Mouse (Mus musculus) E14TG2a.4 (cell line): ENCODE measurements around the gene Srgap2.

ENCODE experiments used
- H3K27me3 ChIP-seq: 2 replicates; pipeline ENCODE4 v1.6.1; 2014; ENCODE audit warnings: low read length, control low read depth; ENCODE audit not compliant: insufficient read depth
- H3K36me3 ChIP-seq: 2 replicates; pipeline ENCODE4 v1.6.1; 2014; ENCODE audit warnings: low read length, control low read depth; ENCODE audit not compliant: insufficient read depth
- H3K4me1 ChIP-seq: replicated peaks from 2 replicates; pipeline ENCODE4 v1.6.1; 2014; ENCODE audit warnings: low read depth, low read length, control low read depth
- H3K4me3 ChIP-seq: replicated peaks from 2 replicates; pipeline ENCODE4 v1.5.1; 2014; ENCODE audit warnings: mild to moderate bottlenecking, low read length
- H3K9me3 ChIP-seq: 2 replicates; pipeline ENCODE4 v1.6.1; 2014; ENCODE audit warnings: low read length, control low read depth
- CTCF ChIP-seq: conservative IDR thresholded peaks from 2 replicates; pipeline ENCODE4 v1.5.1; 2014; ENCODE audit warnings: low read length
- NANOG ChIP-seq: IDR thresholded peaks from 2 replicates; pipeline ENCODE4 v1.6.1; 2014; ENCODE audit warnings: borderline replicate concordance, low read length, mixed read lengths
- POU5F1 ChIP-seq: IDR thresholded peaks from 2 replicates; pipeline ENCODE4 v1.6.1; 2014; ENCODE audit warnings: low read length, borderline replicate concordance

The Srgap2 gene

GRCm38 (mm10) chr1:131293221-131293921 is 233.8 kb downstream of the Srgap2 start:
- H3K4me1 ChIP-seq, result no peaks in the 10 kb centered on the region
- no peak overlapping the region for H3K4me3 ChIP-seq
- peaks cover 98% of the 10 kb centered on the region for H3K36me3 ChIP-seq
- no peaks in the 10 kb centered on the region for H3K9me3 ChIP-seq
- TF ChIP-seq CTCF, result no peak
- no peak for TF ChIP-seq POU5F1
- TF ChIP-seq NANOG, result no peak
- no peaks in the 10 kb centered on the region for H3K27me3 ChIP-seq

- Histone ChIP-seq H3K9me3 (no peaks in the 10 kb centered on the region), H3K4me3 (no peak overlapping the region), H3K4me1 (peaks cover 16% of the 10 kb centered on the region), H3K36me3 (peaks cover 88% of the 10 kb centered on the region), H3K27me3 (no peaks in the 10 kb centered on the region)
- TF ChIP-seq POU5F1 (no peak), NANOG (no peak), CTCF (peak; percentile 80)
Measured at GRCm38 (mm10) chr1:131290648-131291047, 236.5 kb downstream of the Srgap2 start.

- Histone ChIP-seq H3K27me3 (no peaks in the 10 kb centered on the region), H3K4me3 (no peak overlapping the region), H3K36me3 (peaks cover 76% of the 10 kb centered on the region), H3K9me3 (no peaks in the 10 kb centered on the region), H3K4me1 (peaks cover 16% of the 10 kb centered on the region)
- no peak for TF ChIP-seq POU5F1
- TF ChIP-seq CTCF, result no peak
Measured at GRCm38 (mm10) chr1:131288938-131289337, 238.2 kb downstream of the Srgap2 start.

GRCm38 (mm10) chr1:131287267-131287666 is 239.9 kb downstream of the Srgap2 start:
- 0 out of 2 replicates have a peak, but pooled peaks cover 3% of the 10 kb centered on the region for H3K27me3 ChIP-seq
- peaks cover 59% of the 10 kb centered on the region for H3K36me3 ChIP-seq
- peaks cover 16% of the 10 kb centered on the region for H3K4me1 ChIP-seq
- H3K9me3 ChIP-seq, result no peaks in the 10 kb centered on the region
- no peak overlapping the region for H3K4me3 ChIP-seq
- TF ChIP-seq POU5F1 (no peak), CTCF (no peak), NANOG (no peak)

- Histone ChIP-seq H3K27me3 (0 out of 2 replicates have a peak, but pooled peaks cover 3% of the 10 kb centered on the region), H3K9me3 (no peaks in the 10 kb centered on the region), H3K4me3 (no peak overlapping the region), H3K36me3 (peaks cover 55% of the 10 kb centered on the region), H3K4me1 (peaks cover 16% of the 10 kb centered on the region)
- TF ChIP-seq CTCF, result no peak
- no peak for TF ChIP-seq POU5F1
- no peak for TF ChIP-seq NANOG
Measured at GRCm38 (mm10) chr1:131286803-131287202, 240.3 kb downstream of the Srgap2 start.

- Histone ChIP-seq H3K4me3 (no peak overlapping the region), H3K9me3 (no peaks in the 10 kb centered on the region), H3K36me3 (peaks cover 33% of the 10 kb centered on the region), H3K4me1 (peaks cover 28% of the 10 kb centered on the region), H3K27me3 (0 out of 2 replicates have a peak, but pooled peaks cover 3% of the 10 kb centered on the region)
- TF ChIP-seq NANOG, result no peak
- no peak for TF ChIP-seq CTCF
- no peak for TF ChIP-seq POU5F1
Measured at GRCm38 (mm10) chr1:131284616-131285015, 242.5 kb downstream of the Srgap2 start.

- Histone ChIP-seq H3K9me3 (no peaks in the 10 kb centered on the region), H3K36me3 (peaks cover 28% of the 10 kb centered on the region), H3K27me3 (peaks cover 5% of the 10 kb centered on the region; the same call in 1 of the 2 replicates), H3K4me3 (no peak overlapping the region), H3K4me1 (peaks cover 30% of the 10 kb centered on the region)
- TF ChIP-seq NANOG, result no peak
- TF ChIP-seq CTCF, result no peak
- no peak for TF ChIP-seq POU5F1
Measured at GRCm38 (mm10) chr1:131284167-131284566, 243.0 kb downstream of the Srgap2 start.

GRCm38 (mm10) chr1:131281731-131282130 is 245.4 kb downstream of the Srgap2 start:
- TF ChIP-seq NANOG (no peak), CTCF (no peak), POU5F1 (no peak)
- H3K36me3 ChIP-seq, result peaks cover 14% of the 10 kb centered on the region

More at GRCm38 (mm10) chr1:131281731-131282130, 245.4 kb downstream of the Srgap2 start:
- no peak overlapping the region for H3K4me3 ChIP-seq
- H3K27me3 ChIP-seq, result peaks cover 22% of the 10 kb centered on the region; the same call in 1 of the 2 replicates
- peaks cover 25% of the 10 kb centered on the region for H3K4me1 ChIP-seq
- H3K9me3 ChIP-seq, result no peaks in the 10 kb centered on the region
